Mouse (Mus musculus): ENCODE results near the gene Tex26. TPM values are rescaled to one million over a fixed set of nuclear protein-coding genes. Genes with fewer than 3 reads are reported as not detected.

Gene Tex26
- polyA plus RNA-seq, 1 experiment from 2014 or later = 0.59 TPM

DNA sequence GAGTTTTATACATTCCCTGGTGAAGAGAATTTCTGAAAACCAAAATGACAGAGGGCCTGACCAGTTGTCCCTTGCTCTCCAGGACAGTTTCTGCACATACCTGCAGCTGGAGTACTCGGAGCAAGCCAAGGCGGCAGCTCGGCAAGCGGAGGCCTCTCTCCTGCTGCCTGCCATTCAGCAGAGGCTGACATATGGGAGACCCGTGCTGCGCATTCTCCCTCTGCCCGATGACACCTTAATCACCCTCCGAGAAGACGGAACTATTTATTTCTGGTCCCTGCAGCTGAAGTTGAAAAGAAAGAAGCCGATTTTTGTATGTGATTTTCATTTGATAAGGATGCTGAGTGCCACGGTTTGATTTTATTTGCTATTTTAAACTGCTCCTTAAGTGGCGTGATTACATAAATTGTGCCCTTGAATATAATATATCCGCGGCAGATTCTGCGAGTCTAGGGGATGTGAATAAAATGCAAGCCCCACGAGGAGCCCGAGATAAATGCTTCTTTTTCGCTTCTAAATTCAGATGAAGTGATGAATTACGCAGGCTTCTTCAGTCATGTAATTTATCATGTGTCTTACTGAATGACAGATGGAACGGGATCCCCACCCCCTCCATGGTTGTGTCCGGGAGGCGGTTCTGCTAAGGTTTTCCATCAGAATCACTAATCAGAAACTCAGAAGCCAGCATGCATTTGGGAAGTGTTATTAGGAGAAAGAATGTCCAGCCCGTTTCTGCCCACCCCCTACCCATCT lies 64.1 kb downstream of the Tex26 start:
- ATAC-seq (ENCODE audit: low FRiP score, low TSS enrichment) = no peak
- no peak overlapping the region for H3K4me2 ChIP-seq (replicated peaks; ENCODE audit: low read depth, low read length)
- WGBS = 84% methylated on average over 23 of the region's 23 CpGs

DNA sequence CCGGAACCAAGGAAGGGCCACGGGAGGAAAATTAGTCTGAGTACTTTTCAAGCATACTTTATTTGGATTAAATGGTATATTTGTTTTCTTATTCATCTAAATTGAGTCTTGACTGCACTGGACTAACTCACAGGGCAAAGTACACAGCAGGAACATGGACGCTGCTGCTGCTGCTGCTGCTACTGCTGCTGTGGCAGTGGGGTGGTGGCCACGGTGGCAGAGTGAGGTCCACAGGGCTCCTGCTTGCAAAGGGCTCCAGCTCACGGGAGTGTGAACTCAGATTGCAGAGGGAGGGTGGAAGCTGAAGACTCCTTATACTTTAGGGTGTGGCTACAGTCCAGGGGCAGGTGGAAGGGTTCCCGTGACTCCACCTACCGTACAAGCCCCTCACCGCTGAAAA lies 65.5 kb downstream of the Tex26 start:
- no peak overlapping the region for H3K4me3 ChIP-seq (ENCODE audit: low read length)
- no peak overlapping the region for H3K9ac ChIP-seq (replicated peaks; ENCODE audit: low read length)
- 78% methylated on average over 8 of the region's 8 CpGs for WGBS
- H3K27me3 ChIP-seq (ENCODE audit: insufficient read depth, low read length) = no peaks in the 10 kb centered on the region
- H3K9me3 ChIP-seq (ENCODE audit: low read length) = no peaks in the 10 kb centered on the region
- H3K36me3 ChIP-seq (ENCODE audit: insufficient read depth, low read length) = no peaks in the 10 kb centered on the region
- no peak overlapping the region for H3K27ac ChIP-seq (ENCODE audit: low read length)
- peaks cover 4% of the 10 kb centered on the region; the same call in 1 of the 2 replicates for H3K4me1 ChIP-seq (ENCODE audit: insufficient read depth, low read length)
- no peak for ATAC-seq (ENCODE audit: low FRiP score, low TSS enrichment)
- no peak overlapping the region for H3K4me2 ChIP-seq (replicated peaks; ENCODE audit: low read depth, low read length)

More for the DNA sequence above, 64.1 kb downstream of the Tex26 start:
- H3K27me3 ChIP-seq (ENCODE audit: insufficient read depth, low read length) = no peaks in the 10 kb centered on the region
- H3K27ac ChIP-seq (ENCODE audit: low read length) = no peak overlapping the region
- H3K4me1 ChIP-seq (ENCODE audit: insufficient read depth, low read length) = no peaks in the 10 kb centered on the region
- H3K9ac ChIP-seq (replicated peaks; ENCODE audit: low read length) = no peak overlapping the region
- H3K36me3 ChIP-seq (ENCODE audit: insufficient read depth, low read length) = no peaks in the 10 kb centered on the region
- H3K4me3 ChIP-seq (ENCODE audit: low read length) = no peak overlapping the region
- H3K9me3 ChIP-seq (ENCODE audit: low read length) = no peaks in the 10 kb centered on the region

DNA sequence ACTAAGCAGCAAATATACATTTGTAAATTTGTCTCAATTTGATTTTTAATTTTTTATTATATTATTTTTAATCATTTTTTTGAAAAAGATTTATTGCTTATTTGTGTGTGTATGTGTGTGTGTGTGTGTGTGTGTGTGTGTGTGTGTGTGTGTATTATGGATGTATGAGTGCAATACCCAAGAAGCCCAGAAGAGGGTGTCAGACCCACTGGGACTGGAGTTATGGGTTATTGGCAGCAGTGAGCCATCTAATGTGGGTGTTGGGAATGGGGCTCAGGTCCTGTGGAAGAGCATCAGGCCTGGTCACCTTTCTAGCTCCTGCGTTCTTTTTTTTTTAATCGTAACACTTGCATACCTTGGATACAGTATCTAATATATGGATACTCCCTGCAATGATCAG lies 66.6 kb downstream of the Tex26 start:
- ATAC-seq (ENCODE audit: low FRiP score, low TSS enrichment) = no peak

DNA sequence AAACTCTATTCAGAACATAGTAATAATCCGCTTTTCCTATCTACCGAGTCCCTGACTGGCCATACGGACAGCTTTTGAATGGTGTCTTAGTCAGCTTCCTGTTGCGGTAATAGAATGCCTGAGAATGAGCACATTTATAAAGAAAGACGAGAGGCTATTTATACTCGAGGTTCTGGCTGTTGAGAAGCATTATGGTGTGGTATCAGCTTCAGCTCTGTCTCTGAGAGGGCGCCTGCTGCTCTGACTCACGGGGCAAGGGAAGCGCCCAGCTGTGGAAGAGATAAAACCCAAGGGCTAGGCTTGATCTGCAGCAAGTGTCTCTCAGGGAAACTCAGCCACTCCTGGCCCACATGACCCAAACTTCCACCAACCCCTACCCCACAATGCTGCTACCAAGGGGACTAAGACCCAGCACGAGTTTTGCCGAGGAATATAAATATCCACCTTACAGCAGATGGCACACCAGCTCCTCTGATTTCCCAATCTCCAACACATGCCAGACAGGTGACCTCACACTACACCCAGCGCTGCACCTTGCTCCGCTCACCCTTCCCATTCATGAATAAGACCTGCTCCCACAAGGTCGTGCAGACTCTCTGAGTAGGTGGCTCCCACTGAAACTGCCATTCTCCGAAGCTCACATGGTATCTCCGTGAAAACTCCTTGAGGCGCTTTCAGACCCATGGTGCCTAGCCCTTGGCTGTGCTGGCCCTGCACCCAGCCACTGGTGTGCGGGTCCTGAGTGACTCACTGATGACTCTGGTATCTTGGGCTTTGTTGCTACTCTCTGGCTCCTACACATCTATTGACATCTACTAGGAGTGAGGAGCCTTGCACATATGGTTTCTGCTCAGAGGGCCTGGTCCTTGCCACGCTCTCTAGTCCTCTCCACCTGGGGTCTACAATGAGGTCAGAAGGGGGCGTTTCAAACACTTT lies 68.9 kb downstream of the Tex26 start:
- peaks cover 5% of the 10 kb centered on the region for H3K4me1 ChIP-seq (ENCODE audit: insufficient read depth, low read length)
- no peak overlapping the region for H3K4me3 ChIP-seq (ENCODE audit: low read length)
- H3K4me2 ChIP-seq (replicated peaks; ENCODE audit: low read depth, low read length) = no peak overlapping the region
- H3K9me3 ChIP-seq (ENCODE audit: low read length) = no peaks in the 10 kb centered on the region
- no peaks in the 10 kb centered on the region for H3K36me3 ChIP-seq (ENCODE audit: insufficient read depth, low read length)
- 75% methylated on average over 20 of the region's 20 CpGs for WGBS
- H3K27me3 ChIP-seq (ENCODE audit: insufficient read depth, low read length) = no peaks in the 10 kb centered on the region
- no peak overlapping the region for H3K27ac ChIP-seq (ENCODE audit: low read length)
- no peak for ATAC-seq (ENCODE audit: low FRiP score, low TSS enrichment)
- H3K9ac ChIP-seq (replicated peaks; ENCODE audit: low read length) = no peak overlapping the region

More for the DNA sequence above, 66.6 kb downstream of the Tex26 start:
- no peak overlapping the region for H3K4me3 ChIP-seq (ENCODE audit: low read length)
- no peak overlapping the region for H3K4me2 ChIP-seq (replicated peaks; ENCODE audit: low read depth, low read length)
- H3K9me3 ChIP-seq (ENCODE audit: low read length) = no peaks in the 10 kb centered on the region
- no peaks in the 10 kb centered on the region for H3K27me3 ChIP-seq (ENCODE audit: insufficient read depth, low read length)
- H3K36me3 ChIP-seq (ENCODE audit: insufficient read depth, low read length) = no peaks in the 10 kb centered on the region
- 99% methylated on average over 2 of the region's 2 CpGs for WGBS
- H3K9ac ChIP-seq (replicated peaks; ENCODE audit: low read length) = no peak overlapping the region
- no peak overlapping the region for H3K27ac ChIP-seq (ENCODE audit: low read length)
- H3K4me1 ChIP-seq (ENCODE audit: insufficient read depth, low read length) = peaks cover 4% of the 10 kb centered on the region; the same call in 1 of the 2 replicates

DNA sequence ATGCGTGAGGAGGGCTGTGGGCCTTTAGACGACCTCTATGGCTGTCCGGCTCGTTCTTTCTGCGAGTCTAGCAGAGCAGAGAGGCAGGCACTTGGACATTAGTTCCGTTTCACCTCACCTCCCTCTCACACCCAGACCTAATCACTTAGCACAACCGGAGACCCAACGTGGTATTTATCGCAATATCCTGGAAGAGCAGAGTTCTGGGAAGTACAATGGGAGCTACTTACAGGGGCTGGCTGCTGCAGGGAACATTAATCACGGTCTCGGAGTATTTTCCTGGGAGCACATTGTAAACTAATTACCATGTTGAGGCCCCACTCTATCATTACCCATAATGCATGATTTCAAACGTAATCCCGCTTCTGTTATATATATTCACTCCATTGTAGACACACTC lies 70.9 kb downstream of the Tex26 start:
- no peaks in the 10 kb centered on the region for H3K9me3 ChIP-seq (ENCODE audit: low read length)
- H3K27me3 ChIP-seq (ENCODE audit: insufficient read depth, low read length) = no peaks in the 10 kb centered on the region
- H3K4me1 ChIP-seq (ENCODE audit: insufficient read depth, low read length) = peaks cover 21% of the 10 kb centered on the region
- no peak overlapping the region for H3K4me2 ChIP-seq (replicated peaks; ENCODE audit: low read depth, low read length)
- 42% methylated on average over 13 of the region's 13 CpGs for WGBS
- H3K9ac ChIP-seq (replicated peaks; ENCODE audit: low read length) = no peak overlapping the region
- no peak overlapping the region for H3K27ac ChIP-seq (ENCODE audit: low read length)
- no peaks in the 10 kb centered on the region for H3K36me3 ChIP-seq (ENCODE audit: insufficient read depth, low read length)
- no peak for ATAC-seq (ENCODE audit: low FRiP score, low TSS enrichment)
- no peak overlapping the region for H3K4me3 ChIP-seq (ENCODE audit: low read length)

DNA sequence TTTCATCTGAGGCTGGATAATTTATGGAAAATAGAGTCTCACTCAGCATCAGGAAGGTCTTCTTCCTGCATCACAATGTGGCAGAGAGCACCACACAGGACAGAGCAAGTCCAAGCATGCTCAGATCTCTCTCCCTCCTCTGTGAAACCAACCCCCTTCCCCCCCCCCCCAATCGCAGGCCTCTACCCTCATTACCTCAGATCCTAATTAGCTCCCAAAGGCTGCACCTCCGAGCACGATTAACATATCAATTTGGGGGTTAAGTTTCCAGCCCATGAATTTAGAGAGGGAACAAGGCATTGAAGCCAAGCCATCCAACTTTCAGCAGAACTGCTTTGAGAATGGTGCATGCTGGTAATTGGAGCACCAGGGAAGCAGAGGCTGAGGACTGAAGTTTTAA lies 73.2 kb downstream of the Tex26 start:
- Histone ChIP-seq H3K4me1 (ENCODE audit: insufficient read depth, low read length) (peaks cover 21% of the 10 kb centered on the region), H3K9me3 (ENCODE audit: low read length) (no peaks in the 10 kb centered on the region), H3K36me3 (ENCODE audit: insufficient read depth, low read length) (no peaks in the 10 kb centered on the region), H3K4me3 (ENCODE audit: low read length) (no peak overlapping the region), H3K27me3 (ENCODE audit: insufficient read depth, low read length) (no peaks in the 10 kb centered on the region), H3K4me2 (replicated peaks; ENCODE audit: low read depth, low read length) (no peak overlapping the region), H3K27ac (ENCODE audit: low read length) (no peak overlapping the region), H3K9ac (replicated peaks; ENCODE audit: low read length) (no peak overlapping the region)
- WGBS = 32% methylated on average over 3 of the region's 3 CpGs
- no peak for ATAC-seq (ENCODE audit: low FRiP score, low TSS enrichment)

DNA sequence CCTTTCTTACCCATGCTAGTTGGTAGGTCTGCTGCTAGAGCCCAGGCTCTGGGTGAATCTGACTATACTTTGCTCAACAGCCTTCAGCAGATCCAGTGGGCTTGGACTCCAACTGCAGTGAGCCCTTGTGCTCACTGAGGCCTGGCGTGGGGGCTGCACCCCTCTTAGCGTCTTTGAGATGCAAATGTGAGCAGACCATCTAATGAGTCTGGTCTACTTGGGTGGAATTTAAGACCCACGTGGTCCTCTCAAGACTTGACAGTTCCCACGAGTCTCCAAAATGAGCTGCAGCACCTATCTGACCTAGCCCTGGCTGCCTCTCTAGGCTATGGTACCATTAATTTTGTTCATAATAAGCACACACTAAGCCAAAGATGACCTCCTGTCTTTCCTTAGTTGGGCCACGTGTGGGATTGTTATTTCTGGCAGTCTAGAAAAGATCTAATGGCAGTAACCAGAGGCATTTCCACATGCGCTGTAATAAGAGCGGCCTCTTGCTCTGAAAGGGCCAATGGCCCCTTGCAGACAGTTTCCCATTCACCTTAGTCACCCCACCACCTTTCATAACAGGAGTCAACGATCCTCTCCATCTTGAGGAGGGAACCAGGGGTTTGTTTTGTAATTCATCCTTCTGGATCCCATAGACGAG lies 74.1 kb downstream of the Tex26 start:
- peak; percentile 32; the same call in 1 of the 2 replicates for ATAC-seq (ENCODE audit: low FRiP score, low TSS enrichment)
- Histone ChIP-seq H3K27me3 (ENCODE audit: insufficient read depth, low read length) (no peaks in the 10 kb centered on the region), H3K27ac (ENCODE audit: low read length) (peak overlapping the region; percentile 83), H3K9ac (replicated peaks; ENCODE audit: low read length) (peak overlapping the region; percentile 13), H3K9me3 (ENCODE audit: low read length) (no peaks in the 10 kb centered on the region), H3K4me2 (replicated peaks; ENCODE audit: low read depth, low read length) (peak overlapping the region; percentile 50), H3K4me3 (ENCODE audit: low read length) (peak overlapping the region; percentile 22), H3K4me1 (ENCODE audit: insufficient read depth, low read length) (peaks cover 21% of the 10 kb centered on the region), H3K36me3 (ENCODE audit: insufficient read depth, low read length) (no peaks in the 10 kb centered on the region)
- WGBS = 12% methylated on average over 9 of the region's 9 CpGs

DNA sequence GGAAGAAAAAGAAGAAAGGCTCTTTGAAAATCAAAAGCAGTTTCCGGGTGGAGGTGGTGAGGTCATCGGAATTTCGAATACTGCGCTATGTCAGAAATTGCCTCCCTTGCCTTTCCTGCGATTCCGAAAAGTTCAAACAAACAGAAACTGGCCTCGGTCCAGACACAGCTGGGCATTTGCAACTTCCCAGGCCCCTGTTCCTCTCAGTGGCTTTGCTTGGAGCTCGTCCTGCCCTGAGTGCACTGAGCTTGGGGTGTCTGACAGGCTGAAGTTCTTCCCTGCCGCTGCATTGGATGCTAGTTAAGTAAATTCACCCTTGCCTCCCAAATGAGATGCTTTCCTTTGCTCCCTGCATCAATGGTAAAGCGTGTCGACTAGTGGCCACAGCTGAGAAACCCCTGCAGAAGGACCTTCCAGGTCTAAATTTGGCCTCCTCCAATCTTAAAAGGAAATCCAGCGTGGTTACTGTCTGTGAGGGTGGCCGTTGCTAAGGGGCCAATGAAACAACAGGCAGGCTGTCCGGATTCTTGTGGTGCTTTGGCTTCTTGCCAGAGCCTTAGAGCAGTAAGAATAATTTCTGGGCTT lies 74.7 kb downstream of the Tex26 start:
- 1% methylated on average over 14 of the region's 14 CpGs for WGBS

DNA sequence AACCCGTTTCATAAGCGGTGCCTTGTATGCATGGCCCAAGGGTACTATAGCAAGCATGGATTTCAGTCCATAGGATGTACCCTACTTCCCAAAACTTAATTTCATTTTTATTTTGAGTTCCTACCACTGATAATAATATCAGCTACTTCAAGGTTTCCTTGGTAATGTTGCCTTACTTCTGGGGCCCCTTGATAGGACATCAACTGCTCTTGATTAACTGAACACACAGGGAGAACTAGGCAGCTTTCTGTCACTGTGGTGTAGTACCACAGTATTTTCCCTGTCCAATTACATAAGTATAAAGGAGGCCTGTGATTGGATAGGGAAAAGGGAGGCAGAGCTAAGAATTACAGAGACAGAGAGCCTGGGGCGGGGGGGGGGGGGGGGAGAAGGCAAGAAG lies 75.4 kb downstream of the Tex26 start:
- Histone ChIP-seq H3K27me3 (ENCODE audit: insufficient read depth, low read length) (no peaks in the 10 kb centered on the region), H3K4me3 (ENCODE audit: low read length) (no peak overlapping the region), H3K27ac (ENCODE audit: low read length) (peak overlapping the region; percentile 83; the same call in 1 of the 2 replicates), H3K9ac (replicated peaks; ENCODE audit: low read length) (no peak overlapping the region), H3K36me3 (ENCODE audit: insufficient read depth, low read length) (no peaks in the 10 kb centered on the region), H3K4me1 (ENCODE audit: insufficient read depth, low read length) (peaks cover 19% of the 10 kb centered on the region), H3K4me2 (replicated peaks; ENCODE audit: low read depth, low read length) (no peak overlapping the region; the same call in 1 of the 2 replicates), H3K9me3 (ENCODE audit: low read length) (no peaks in the 10 kb centered on the region)
- 62% methylated on average over 2 of the region's 3 CpGs for WGBS
- ATAC-seq (ENCODE audit: low FRiP score, low TSS enrichment) = no peak

More for the DNA sequence above, 74.7 kb downstream of the Tex26 start:
- Histone ChIP-seq H3K27ac (ENCODE audit: low read length) (peak overlapping the region; percentile 83), H3K4me2 (replicated peaks; ENCODE audit: low read depth, low read length) (peak overlapping the region; percentile 50), H3K36me3 (ENCODE audit: insufficient read depth, low read length) (no peaks in the 10 kb centered on the region), H3K27me3 (ENCODE audit: insufficient read depth, low read length) (no peaks in the 10 kb centered on the region), H3K9me3 (ENCODE audit: low read length) (no peaks in the 10 kb centered on the region), H3K4me1 (ENCODE audit: insufficient read depth, low read length) (peaks cover 21% of the 10 kb centered on the region), H3K9ac (replicated peaks; ENCODE audit: low read length) (peak overlapping the region; percentile 13), H3K4me3 (ENCODE audit: low read length) (peak overlapping the region; percentile 22)
- peak; percentile 62 for ATAC-seq (ENCODE audit: low FRiP score, low TSS enrichment)

All from kidney, embryonic 16.5 days (tissue).